Mouse (Mus musculus) forebrain, embryonic 16.5 days (tissue): ENCODE results near the gene Mex3d. TPM values are rescaled to one million over a fixed set of nuclear protein-coding genes. Genes with fewer than 3 reads are reported as not detected.

Experiments
- ATAC-seq: fragments of 200-750 bp; cut with Nextera tagmentation; 2 replicates; pipeline ENCODE4 v1.8.0; 2017; ENCODE audit warnings: mild to moderate bottlenecking, moderate library complexity
- H3K27ac ChIP-seq: fragments of 300-500 bp; sonication (generic); 2 replicates; pipeline ENCODE4 v1.5.1; 2014; ENCODE audit warnings: low read length, control low read depth
- H3K27me3 ChIP-seq: fragments of 300-500 bp; sonication (generic); replicated peaks from 2 replicates; pipeline ENCODE4 v1.6.1; 2014; ENCODE audit warnings: low read length; ENCODE audit not compliant: control insufficient read depth, insufficient read depth
- H3K36me3 ChIP-seq: fragments of 300-500 bp; sonication (generic); 2 replicates; pipeline ENCODE4 v1.6.1; 2014; ENCODE audit not compliant: control insufficient read depth, insufficient read depth
- H3K4me1 ChIP-seq: fragments of 300-500 bp; sonication (generic); replicated peaks from 2 replicates; pipeline ENCODE4 v1.6.1; 2014; ENCODE audit warnings: low read length; ENCODE audit not compliant: control insufficient read depth, insufficient read depth
- H3K4me2 ChIP-seq: fragments of 300-500 bp; sonication (generic); 2 replicates; pipeline ENCODE4 v1.6.1; 2014; ENCODE audit warnings: mild to moderate bottlenecking, low read length, control low read depth
- H3K4me3 ChIP-seq: fragments of 300-500 bp; sonication (generic); replicated peaks from 2 replicates; pipeline ENCODE4 v1.5.1; 2014; ENCODE audit warnings: mild to moderate bottlenecking, low read length, control low read depth
- H3K9ac ChIP-seq: fragments of 300-500 bp; sonication (generic); replicated peaks from 2 replicates; pipeline ENCODE4 v1.6.1; 2014; ENCODE audit warnings: low read depth, low read length, control low read depth
- H3K9me3 ChIP-seq: fragments of 300-500 bp; sonication (generic); 2 replicates; pipeline ENCODE4 v1.6.1; 2016; ENCODE audit warnings: low read length; ENCODE audit not compliant: control insufficient read depth
- WGBS: fragments of 180-500 bp; shearing (Covaris S2); extraction: QIAGEN DNeasy Blood & Tissue Kit; methylation state at CpG from one replicate; pipeline ENCODE4 v1.1.7; 2014; 5-methylcytosine and 5-hydroxymethylcytosine counted together
- polyA plus RNA-seq: library from polyadenylated mRNA; unstranded; fragments of >200 nt; fragmentation: Nextera tagmentation; extraction: Ambion mirVana; gene quantifications from 2 replicates; pipeline ENCODE4 v1.2.1, GENCODE M21; 2015

Gene Mex3d
- polyA plus RNA-seq, 1 experiment from 2014 or later, result 16.3 TPM

- H3K4me2 ChIP-seq, result no peak overlapping the region
- H3K4me1 ChIP-seq, result peaks cover 6% of the 10 kb centered on the region; the same call in 1 of the 2 replicates
- H3K36me3 ChIP-seq, result no peaks in the 10 kb centered on the region
- no peak overlapping the region for H3K4me3 ChIP-seq
- H3K27me3 ChIP-seq, result peaks cover 5% of the 10 kb centered on the region; the same call in 1 of the 2 replicates
- 88% methylated on average over 6 of the region's 6 CpGs for WGBS
- ATAC-seq, result no peak
- no peak overlapping the region for H3K9ac ChIP-seq
- no peaks in the 10 kb centered on the region for H3K9me3 ChIP-seq
- H3K27ac ChIP-seq, result no peak overlapping the region
These were observed 19.1 kb downstream of the Mex3d start for GRCm38 (mm10) chr10:80368392-80368791.

- Histone ChIP-seq H3K27ac (no peak overlapping the region), H3K36me3 (no peaks in the 10 kb centered on the region)
- 52% methylated on average over 5 of the region's 5 CpGs for WGBS
These were observed 19.5 kb downstream of the Mex3d start for GRCm38 (mm10) chr10:80367954-80368353.

GRCm38 (mm10) chr10:80365736-80366135 is 21.7 kb downstream of the Mex3d start:
- H3K27ac ChIP-seq, result no peak overlapping the region
- no peaks in the 10 kb centered on the region for H3K4me1 ChIP-seq
- no peak overlapping the region for H3K9ac ChIP-seq
- no peak overlapping the region for H3K4me3 ChIP-seq
- H3K36me3 ChIP-seq, result no peaks in the 10 kb centered on the region
- peaks cover 8% of the 10 kb centered on the region; the same call in 1 of the 2 replicates for H3K27me3 ChIP-seq
- no peak overlapping the region for H3K4me2 ChIP-seq
- no peaks in the 10 kb centered on the region; the same call in 1 of the 2 replicates for H3K9me3 ChIP-seq
- 71% methylated on average over 6 of the region's 6 CpGs for WGBS
- no peak for ATAC-seq

More at GRCm38 (mm10) chr10:80367954-80368353, 19.5 kb downstream of the Mex3d start:
- Histone ChIP-seq H3K9ac (no peak overlapping the region), H3K4me3 (no peak overlapping the region), H3K27me3 (peaks cover 6% of the 10 kb centered on the region; the same call in 1 of the 2 replicates), H3K9me3 (no peaks in the 10 kb centered on the region), H3K4me1 (peaks cover 6% of the 10 kb centered on the region; the same call in 1 of the 2 replicates), H3K4me2 (no peak overlapping the region)
- ATAC-seq, result no peak

- Histone ChIP-seq H3K9me3 (no peaks in the 10 kb centered on the region; the same call in 1 of the 2 replicates), H3K27ac (no peak overlapping the region), H3K4me3 (no peak overlapping the region), H3K9ac (no peak overlapping the region), H3K4me1 (no peaks in the 10 kb centered on the region), H3K36me3 (no peaks in the 10 kb centered on the region), H3K4me2 (no peak overlapping the region), H3K27me3 (peaks cover 12% of the 10 kb centered on the region; the same call in 1 of the 2 replicates)
- 31% methylated on average over 6 of the region's 6 CpGs for WGBS
- ATAC-seq, result no peak
These were observed 23.7 kb downstream of the Mex3d start for GRCm38 (mm10) chr10:80363734-80364133.

GRCm38 (mm10) chr10:80357994-80358639 is 29.3 kb downstream of the Mex3d start:
- WGBS, result 5% methylated on average over 31 of the region's 31 CpGs
- Histone ChIP-seq H3K4me1 (peaks cover 16% of the 10 kb centered on the region), H3K27me3 (peaks cover 51% of the 10 kb centered on the region), H3K9ac (peak overlapping the region; percentile 42; the same call in 1 of the 2 replicates), H3K9me3 (no peaks in the 10 kb centered on the region; the same call in 1 of the 2 replicates), H3K36me3 (no peaks in the 10 kb centered on the region), H3K4me2 (peak overlapping the region; percentile 50), H3K4me3 (peak overlapping the region; percentile 30), H3K27ac (no peak overlapping the region)
- ATAC-seq, result peak; percentile 36; the same call in 1 of the 2 replicates

- no peak for ATAC-seq
- Histone ChIP-seq H3K36me3 (no peaks in the 10 kb centered on the region), H3K9me3 (no peaks in the 10 kb centered on the region), H3K4me2 (peak overlapping the region; percentile 50), H3K9ac (no peak overlapping the region), H3K27me3 (peaks cover 49% of the 10 kb centered on the region), H3K4me3 (peak overlapping the region; percentile 30), H3K4me1 (peaks cover 16% of the 10 kb centered on the region), H3K27ac (no peak overlapping the region)
- WGBS, result 29% methylated on average over 7 of the region's 7 CpGs
These were observed 30.1 kb downstream of the Mex3d start for GRCm38 (mm10) chr10:80357336-80357735.

- peak overlapping the region; percentile 57 for H3K4me2 ChIP-seq
- H3K36me3 ChIP-seq, result no peaks in the 10 kb centered on the region
- peaks cover 16% of the 10 kb centered on the region for H3K4me1 ChIP-seq
- H3K27ac ChIP-seq, result no peak overlapping the region
- H3K9ac ChIP-seq, result peak overlapping the region; percentile 29
- no peaks in the 10 kb centered on the region for H3K9me3 ChIP-seq
- ATAC-seq, result 0 out of 2 replicates have a peak, but pooled peaks have one; percentile 37
- peaks cover 50% of the 10 kb centered on the region for H3K27me3 ChIP-seq
- WGBS, result under 1% methylated on average over 34 of the region's 34 CpGs
- peak overlapping the region; percentile 40 for H3K4me3 ChIP-seq
These were observed 30.7 kb downstream of the Mex3d start for GRCm38 (mm10) chr10:80356737-80357136.

GRCm38 (mm10) chr10:80356001-80356682 is 31.3 kb downstream of the Mex3d start, which contains the start of gene Plk5:
Plk5 (plus strand) TSS chr10:80356459.
- H3K4me3 ChIP-seq, result peak within 1 kb of the TSS; percentile 40
- peak within 1 kb of the TSS; percentile 57 for H3K4me2 ChIP-seq
- no peaks in the 10 kb centered on the region for H3K36me3 ChIP-seq
- H3K27me3 ChIP-seq, result peaks cover 54% of the 10 kb centered on the region
- H3K9me3 ChIP-seq, result no peaks in the 10 kb centered on the region
- under 1% methylated on average over 50 of the region's 53 CpGs for WGBS
- 0 out of 2 replicates have a peak, but pooled peaks have one; percentile 27 for ATAC-seq
- peaks cover 16% of the 10 kb centered on the region for H3K4me1 ChIP-seq
- H3K9ac ChIP-seq, result peak within 1 kb of the TSS; percentile 29
- H3K27ac ChIP-seq, result no peak within 1 kb of the TSS

GRCm38 (mm10) chr10:80355431-80355830 is 32.0 kb downstream of the Mex3d start:
- H3K27me3 ChIP-seq, result peaks cover 61% of the 10 kb centered on the region
- no peak overlapping the region for H3K9ac ChIP-seq
- H3K27ac ChIP-seq, result no peak overlapping the region
- H3K4me3 ChIP-seq, result no peak overlapping the region
- peaks cover 16% of the 10 kb centered on the region for H3K4me1 ChIP-seq
- no peaks in the 10 kb centered on the region for H3K9me3 ChIP-seq
- 4% methylated on average over 9 of the region's 9 CpGs for WGBS
- ATAC-seq, result no peak
- H3K36me3 ChIP-seq, result no peaks in the 10 kb centered on the region
- no peak overlapping the region for H3K4me2 ChIP-seq
